Mouse (Mus musculus) cerebellum, adult 2 months (tissue): ENCODE measurements around the gene Sfxn1. TPM values are rescaled to one million over a fixed set of nuclear protein-coding genes. Genes with fewer than 3 reads are reported as not detected.

ENCODE experiments used
- DNase-seq, 2 experiments: peaks; one replicate each; pipeline ENCODE4 v3.0.0; 2021
- H3K27ac ChIP-seq: fragments of 200-500 bp; 2 replicates; pipeline ENCODE4 v1.5.1; 2012; ENCODE audit warnings: low read length, control low read depth, inconsistent platforms; ENCODE audit not compliant: insufficient read depth
- H3K27me3 ChIP-seq: fragments of 200-500 bp; 2 replicates; pipeline ENCODE4 v1.6.1; 2012; ENCODE audit warnings: inconsistent platforms, mild to moderate bottlenecking, low read length, moderate library complexity; ENCODE audit not compliant: control insufficient read depth, insufficient read depth
- H3K4me1 ChIP-seq: fragments of 200-500 bp; 2 replicates; pipeline ENCODE4 v1.6.1; 2011; ENCODE audit warnings: low read length; ENCODE audit not compliant: control insufficient read depth, insufficient read depth
- H3K4me3 ChIP-seq: fragments of 200-500 bp; replicated peaks from 2 replicates; pipeline ENCODE3; 2011; ENCODE audit warnings: mild to moderate bottlenecking, low read depth, low read length, control low read depth; ENCODE audit not compliant: insufficient read depth
- CTCF ChIP-seq: fragments of 200-500 bp; IDR thresholded peaks from 2 replicates; pipeline ENCODE4 v1.5.1; 2011; ENCODE audit warnings: low read depth, mild to moderate bottlenecking, control low read depth, low read length, moderate library complexity, borderline replicate concordance; ENCODE audit not compliant: insufficient read depth
- POLR2A ChIP-seq: fragments of 200-500 bp; IDR thresholded peaks from 2 replicates; pipeline ENCODE4 v1.6.1; 2011; ENCODE audit warnings: low read length, control low read depth, borderline replicate concordance; ENCODE audit not compliant: insufficient read depth
- WGBS: fragments of 180-500 bp; shearing (Covaris S2); methylation state at CpG from one replicate; pipeline ENCODE4 v1.1.7; 2018; 5-methylcytosine and 5-hydroxymethylcytosine counted together
- polyA plus RNA-seq: library from polyadenylated mRNA; depleted of rRNA; stranded (reverse); fragments of >200 nt; gene quantifications from 2 replicates; pipeline ENCODE4 v1.2.3, GENCODE M21; 2012

Gene Sfxn1
- polyA plus RNA-seq, 1 experiment, result 32.2 TPM

DNA sequence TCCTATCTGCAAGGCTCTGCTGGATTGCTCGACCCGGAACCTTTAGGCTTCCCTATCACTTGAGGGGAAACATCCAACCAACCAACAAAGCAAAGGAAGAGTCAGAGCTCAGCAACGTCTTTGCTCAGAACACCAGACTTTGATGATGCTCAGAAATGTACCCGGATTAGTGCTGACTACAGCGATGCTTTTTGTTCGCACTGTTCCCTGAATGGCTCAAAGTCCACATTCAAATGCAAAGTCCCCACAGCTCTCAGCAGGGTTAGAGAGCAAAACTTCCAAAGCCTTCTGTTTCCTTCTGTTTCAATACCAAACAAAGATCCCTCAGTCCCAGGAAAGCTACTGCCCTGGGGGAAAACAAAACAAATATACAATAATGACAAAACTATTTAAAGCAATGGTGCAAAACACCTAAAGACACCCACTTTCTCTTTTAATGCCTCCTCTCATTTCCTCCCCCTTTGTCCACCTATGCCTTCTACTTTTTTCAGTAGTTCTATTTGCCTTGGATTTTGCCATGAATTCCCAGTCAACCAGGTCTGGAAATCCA is 4.0 kb upstream of the Sfxn1 start:
- Histone ChIP-seq H3K27ac (no peak overlapping the region; the same call in 1 of the 2 replicates), H3K4me3 (no peak overlapping the region), H3K27me3 (no peaks in the 10 kb centered on the region), H3K4me1 (no peaks in the 10 kb centered on the region)
- DNase-seq, result no peak
- 30% methylated on average over 6 of the region's 6 CpGs for WGBS
- TF ChIP-seq CTCF (no peak), POLR2A (no peak)

DNA sequence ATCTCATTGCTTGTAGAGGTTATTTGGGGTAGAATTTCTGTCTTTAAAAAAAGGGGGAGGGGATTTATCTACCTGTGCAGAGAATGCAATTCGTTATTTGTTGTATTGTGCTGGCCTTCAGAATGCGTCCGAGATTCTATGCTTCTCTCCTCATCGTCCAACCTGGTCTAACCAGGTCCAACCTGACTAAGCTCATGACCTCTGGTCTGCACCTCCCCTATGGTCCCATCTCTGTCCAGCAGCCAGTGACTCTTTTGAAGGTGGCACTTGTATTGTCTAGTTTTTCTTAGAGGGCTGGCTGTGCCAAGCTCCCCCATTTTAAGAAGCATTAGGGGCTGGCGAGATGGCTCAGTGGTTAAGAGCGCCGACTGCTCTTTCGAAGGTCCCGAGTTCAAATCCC is 658 bp upstream of the Sfxn1 start:
- DNase-seq, result no peak
- Histone ChIP-seq H3K27ac (no peak overlapping the region), H3K27me3 (no peaks in the 10 kb centered on the region), H3K4me3 (no peak overlapping the region), H3K4me1 (no peaks in the 10 kb centered on the region)
- 94% methylated on average over 9 of the region's 9 CpGs for WGBS
- no peak for TF ChIP-seq CTCF
- no peak for TF ChIP-seq POLR2A

DNA sequence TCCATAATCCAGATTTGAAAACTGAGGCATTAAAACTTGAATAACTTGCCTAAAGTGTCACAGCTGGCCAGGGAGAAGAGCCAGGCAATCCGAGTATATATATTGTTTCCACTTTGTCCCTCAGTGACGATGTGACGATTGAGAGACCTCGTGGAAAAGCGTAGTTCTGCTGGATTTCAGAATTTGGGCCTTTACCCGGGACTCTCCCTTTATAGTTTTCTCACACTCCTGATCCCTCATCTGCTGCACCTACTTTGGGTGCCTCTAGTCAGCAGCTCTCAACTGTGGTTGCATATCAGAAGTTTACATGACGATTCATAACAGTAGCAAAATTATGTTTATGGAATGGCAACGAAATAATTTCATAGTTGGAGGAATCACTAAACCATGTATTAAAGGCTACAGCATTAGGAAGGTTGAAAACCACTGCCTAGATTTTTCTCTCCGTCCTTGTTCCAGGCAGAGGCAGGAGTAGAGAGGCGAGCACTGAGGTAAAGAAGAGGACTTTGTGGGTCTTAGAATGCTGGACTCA is 923 bp downstream of the Sfxn1 start:
- DNase-seq, result no peak
- WGBS, result 36% methylated on average over 10 of the region's 10 CpGs
- H3K4me3 ChIP-seq, result peak overlapping the region; percentile 63
- H3K4me1 ChIP-seq, result no peaks in the 10 kb centered on the region
- no peaks in the 10 kb centered on the region for H3K27me3 ChIP-seq
- no peak overlapping the region for H3K27ac ChIP-seq
- TF ChIP-seq CTCF (no peak), POLR2A (no peak)

DNA sequence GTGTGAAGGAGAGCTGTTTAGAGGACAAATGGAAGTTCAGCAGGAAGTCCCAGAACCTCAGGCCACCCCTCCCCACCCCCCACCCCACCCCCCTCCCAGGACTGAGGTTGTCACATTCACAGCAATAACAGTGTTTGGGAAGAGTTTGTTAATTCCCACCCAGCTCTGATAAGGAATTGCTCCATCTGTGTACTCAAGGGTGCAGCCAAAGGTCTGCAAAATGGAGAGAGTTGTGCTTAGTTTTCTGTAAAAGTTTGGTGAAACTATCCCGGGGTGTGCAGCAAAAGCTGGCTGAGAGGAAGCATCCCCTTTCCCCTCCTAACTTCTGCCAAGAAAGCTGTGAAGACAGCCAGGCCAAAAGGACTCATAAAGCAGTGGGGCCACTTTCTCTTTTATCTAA is 1.4 kb downstream of the Sfxn1 start:
- no peaks in the 10 kb centered on the region for H3K4me1 ChIP-seq
- H3K4me3 ChIP-seq, result no peak overlapping the region
- no peaks in the 10 kb centered on the region for H3K27me3 ChIP-seq
- WGBS, result 3% methylated on average over 1 of the region's 1 CpGs
- TF ChIP-seq POLR2A, result no peak
- no peak for DNase-seq
- H3K27ac ChIP-seq, result no peak overlapping the region

DNA sequence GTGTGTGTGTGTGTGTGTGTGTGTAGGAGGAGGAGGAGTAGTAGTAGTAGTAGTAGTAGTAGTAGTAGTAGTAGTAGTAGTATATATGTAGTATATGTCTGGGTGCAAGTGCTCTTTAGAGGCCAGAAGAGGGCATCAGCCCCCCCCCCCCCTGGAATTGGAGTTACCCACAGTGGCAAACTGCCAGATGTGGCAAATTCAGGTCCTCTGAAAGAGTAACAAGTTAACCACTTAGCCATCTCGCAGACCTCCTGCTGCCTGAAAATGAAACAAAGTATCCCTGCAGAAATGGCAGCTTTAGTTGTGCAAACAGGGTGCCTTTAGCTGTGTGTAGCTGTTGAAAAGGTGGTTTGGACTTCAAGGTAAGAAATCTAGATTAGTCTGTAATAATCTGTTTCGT is 1.8 kb downstream of the Sfxn1 start:
- Histone ChIP-seq H3K4me3 (no peak overlapping the region), H3K4me1 (0 out of 2 replicates have a peak, but pooled peaks cover 1% of the 10 kb centered on the region), H3K27me3 (no peaks in the 10 kb centered on the region), H3K27ac (no peak overlapping the region)
- TF ChIP-seq CTCF, result no peak
- TF ChIP-seq POLR2A, result no peak
- no peak for DNase-seq
- WGBS, result 56% methylated on average over 2 of the region's 2 CpGs

DNA sequence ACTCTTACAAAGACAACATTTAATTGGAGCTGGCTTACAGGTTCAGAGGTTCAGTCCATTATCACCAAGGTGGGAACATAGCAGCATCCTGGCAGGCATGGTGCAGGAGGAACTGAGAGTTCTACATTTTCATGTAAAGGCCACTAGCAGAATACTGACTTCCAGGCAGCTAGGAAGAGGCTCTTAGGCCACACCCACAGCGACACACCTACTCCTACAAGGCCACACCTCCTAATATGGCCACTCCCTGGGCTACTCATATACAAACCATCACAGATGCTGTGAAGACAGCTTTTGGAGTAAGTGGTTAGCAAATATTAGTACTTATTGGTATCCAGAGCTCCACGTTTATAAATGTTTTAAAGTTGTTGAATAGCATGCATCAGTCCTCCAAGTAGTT is 3.7 kb downstream of the Sfxn1 start:
- DNase-seq, result no peak
- no peaks in the 10 kb centered on the region for H3K27me3 ChIP-seq
- no peak overlapping the region for H3K4me3 ChIP-seq
- peaks cover 3% of the 10 kb centered on the region; the same call in 1 of the 2 replicates for H3K4me1 ChIP-seq
- no peak for TF ChIP-seq POLR2A
- no peak overlapping the region for H3K27ac ChIP-seq
- WGBS, result 90% methylated on average over 2 of the region's 2 CpGs

DNA sequence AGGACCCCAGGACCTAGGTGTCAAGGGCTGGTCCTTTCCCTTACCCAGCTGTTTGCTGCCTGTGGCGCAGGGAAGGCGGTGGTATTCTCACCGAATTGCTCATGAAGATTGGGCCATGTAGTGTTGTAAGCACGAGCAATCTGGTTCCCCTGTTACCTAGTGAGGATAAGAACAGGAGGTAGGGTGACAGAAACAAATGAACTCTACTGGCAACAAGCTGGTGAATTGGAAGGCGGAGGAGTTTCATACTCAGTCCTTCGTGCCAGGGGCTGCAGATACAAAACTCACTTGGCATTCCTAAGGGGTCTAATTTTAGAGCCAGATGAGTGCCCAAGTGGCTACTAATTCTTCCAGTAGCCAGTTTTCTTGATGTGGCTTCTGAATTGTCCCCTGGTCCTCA is 4.4 kb downstream of the Sfxn1 start:
- Histone ChIP-seq H3K27ac (no peak overlapping the region), H3K4me1 (peaks cover 3% of the 10 kb centered on the region; the same call in 1 of the 2 replicates), H3K4me3 (no peak overlapping the region), H3K27me3 (no peaks in the 10 kb centered on the region)
- no peak for TF ChIP-seq CTCF
- TF ChIP-seq POLR2A, result no peak
- 86% methylated on average over 6 of the region's 6 CpGs for WGBS
- DNase-seq, result no peak

DNA sequence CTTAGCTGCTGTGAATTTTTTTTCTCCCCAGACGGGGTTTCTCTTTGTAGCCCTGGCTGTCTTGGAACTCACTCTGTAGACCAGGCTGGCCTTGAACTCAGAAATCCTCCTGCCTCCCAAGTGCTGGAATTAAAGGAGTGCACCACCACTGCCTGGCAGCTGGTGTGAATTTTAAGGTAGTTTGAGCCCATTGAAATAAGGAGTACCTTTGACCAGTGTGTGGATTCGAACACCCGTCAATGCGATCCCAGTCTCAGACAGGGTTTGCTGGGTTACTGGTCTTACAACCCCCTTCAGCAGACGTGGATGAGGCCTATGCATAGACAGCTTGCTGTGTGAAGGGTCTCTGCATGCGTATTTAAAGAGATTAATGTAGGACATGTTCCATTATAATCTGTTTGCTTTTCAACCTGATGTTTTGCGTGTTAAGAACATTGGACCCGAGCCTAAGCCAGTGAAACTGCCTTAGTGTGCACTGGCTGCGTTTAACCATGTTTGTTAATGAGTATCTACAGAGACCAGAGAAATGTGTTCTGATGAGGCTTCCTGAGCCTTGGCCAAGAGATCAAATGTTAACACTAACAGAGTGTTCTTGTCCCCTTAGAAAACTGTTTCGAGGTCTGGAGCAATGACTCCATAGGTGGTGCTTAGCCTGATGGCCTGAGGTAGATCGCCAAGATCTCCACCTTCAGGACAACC is 5.2 kb downstream of the Sfxn1 start:
- Histone ChIP-seq H3K4me1 (peaks cover 3% of the 10 kb centered on the region; the same call in 1 of the 2 replicates), H3K27ac (no peak overlapping the region), H3K27me3 (no peaks in the 10 kb centered on the region), H3K4me3 (no peak overlapping the region)
- 82% methylated on average over 11 of the region's 11 CpGs for WGBS
- no peak for DNase-seq
- TF ChIP-seq POLR2A (no peak), CTCF (no peak)
